ENCODE assay signal across 8 mouse cellular contexts in genomic region chr6:114926369-114927157, GRCm38 (mm10). TPM values are rescaled to one million over a fixed set of nuclear protein-coding genes. Genes with fewer than 3 reads are reported as not detected.
A peak's percentile ranks its signal among the peaks of the same experiment; 100 is the strongest.
DNase-seq lines count a peak whose midpoint lies in the region; ATAC-seq and TF ChIP-seq lines count a peak whose summit lies in the region.
"Had no signal": no experiment of that assay in that cellular context is flagged by ENCODE, and none has a peak within 500 bp of the region (broad histone marks: within the 10 kb centered on the region; RNA-seq: fewer than 3 reads in every experiment).

No protein-coding gene starts in this region.

- H3K9me3 ChIP-seq in liver, embryonic 13.5 days (replicated peaks): peaks cover 6% of the 10 kb centered on the region; the same call in 1 of the 2 replicates

- WGBS in liver, embryonic 13.5 days (ENCODE audit: insufficient replicate concordance): 23% methylated on average over 6 of the region's 6 CpGs

- no peak overlapping the region for H3K4me3 ChIP-seq in layer of hippocampus, adult 2 months
- H3K4me3 ChIP-seq in bone marrow macrophage, adult 2 months (ENCODE audit: insufficient read depth, low read length): no peak overlapping the region
- H3K4me3 ChIP-seq in liver, embryonic 13.5 days (replicated peaks): no peak overlapping the region

- H3K27me3 ChIP-seq in liver, embryonic 13.5 days: no peaks in the 10 kb centered on the region

- no peak overlapping the region for H3K9ac ChIP-seq in liver, embryonic 13.5 days

- H3K4me1 ChIP-seq in bone marrow macrophage, adult 2 months (ENCODE audit: control insufficient read depth, insufficient read depth, low read length): no peaks in the 10 kb centered on the region
- peaks cover 13% of the 10 kb centered on the region for H3K4me1 ChIP-seq in liver, embryonic 13.5 days (replicated peaks)

- no peak for ATAC-seq in liver, embryonic 13.5 days (ENCODE audit: low read depth)

- no peak overlapping the region for H3K27ac ChIP-seq in layer of hippocampus, adult 2 months
- H3K27ac ChIP-seq in bone marrow macrophage, adult 2 months (ENCODE audit: insufficient read depth, low read depth, low read length): no peak overlapping the region
- no peak overlapping the region for H3K27ac ChIP-seq in liver, embryonic 13.5 days
- H3K27ac ChIP-seq: macrophage had no signal

- no peaks in the 10 kb centered on the region for H3K36me3 ChIP-seq in liver, embryonic 13.5 days

- peak; percentile 76 for TF ChIP-seq CTCF in layer of hippocampus, adult 2 months (conservative IDR thresholded peaks at IDR 0.05)
- 0 out of 2 replicates have a peak, but pooled peaks have one; percentile 41 for TF ChIP-seq CTCF in bone marrow macrophage, adult 2 months (IDR thresholded peaks at IDR 0.05; ENCODE audit: low read depth, low read length)

- H3K4me2 ChIP-seq in liver, embryonic 13.5 days: no peak overlapping the region

- TF ChIP-seq POLR2A in bone marrow macrophage, adult 2 months (IDR thresholded peaks at IDR 0.05; ENCODE audit: borderline replicate concordance, low read depth, low read length): no peak

- no peak for DNase-seq in layer of hippocampus, adult 2 months (ENCODE audit: low spot score in 2 of 2)
- DNase-seq in layer of hippocampus, adult 8-10 months (ENCODE audit: low spot score in 2 of 2): no peak
- peak; percentile 81 for DNase-seq in ES-CJ7 (ENCODE audit: low read depth, low spot score)
- peak; percentile 30 for DNase-seq in liver, embryonic 13.5 days
- DNase-seq in thymus, postnatal 10 days (ENCODE audit: low spot score in 2 of 2): peak; percentile 56 to 69
- DNase-seq in yolk sac, embryonic 10.5 days (ENCODE audit: low spot score): no peak

RNA-seq across cellular contexts. Expression of gene Vgll4, which starts 43.2 kb away (rescaled TPM):
- total RNA-seq in layer of hippocampus, adult 2 months (2021): 10 to 100 TPM; 44.2 to 44.8 TPM
- 10 to 100 TPM; 48.9 to 53.4 (median 49.5) TPM for total RNA-seq in layer of hippocampus, adult 8-10 months (2022)
- 30.3 and 39.5 TPM in 2 replicates for polyA plus RNA-seq in bone marrow macrophage, adult 2 months (2012; ENCODE audit: insufficient read depth, insufficient read length, missing spikeins)
- 13.9 and 14.6 TPM in 2 replicates for polyA plus RNA-seq in liver, embryonic 13.5 days (2015; fragmentation: Nextera tagmentation; extraction: Ambion mirVana)

Comparison
In these comparisons a context has a peak if more than half of its experiments do, and no peak if none do; other contexts are left out.
1. DNase-seq: peak in ES-CJ7 (single experiment), liver, embryonic 13.5 days (single experiment) and thymus, postnatal 10 days (2 of 2); none in layer of hippocampus, adult 2 months (0 of 2), layer of hippocampus, adult 8-10 months (0 of 2) and yolk sac, embryonic 10.5 days (single experiment).